In the genomic region with DNA sequence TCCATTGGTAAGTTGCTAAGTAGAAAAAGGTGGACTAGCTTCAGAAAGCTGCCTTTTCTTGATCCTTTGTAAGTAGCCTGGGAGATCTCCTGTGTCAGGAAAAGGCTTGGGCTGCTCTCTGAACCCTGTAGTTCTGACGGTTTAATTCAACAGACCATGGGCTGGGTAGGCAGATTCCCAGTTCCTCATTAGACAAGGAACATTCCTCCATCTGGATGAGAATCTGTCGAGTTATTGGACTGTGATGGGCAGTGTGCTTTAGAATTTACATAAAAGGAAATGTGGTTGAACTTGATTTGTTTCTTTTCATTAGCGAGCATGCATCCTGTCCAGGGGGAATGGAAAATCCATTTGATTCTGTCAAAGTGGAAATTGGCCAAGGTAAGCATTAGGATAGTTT, we compare ENCODE assay signal across 27 mouse cellular contexts.
DNase-seq lines count a peak whose midpoint lies in the region; ATAC-seq and TF ChIP-seq lines count a peak whose summit lies in the region.
"Had no signal": no experiment of that assay in that cellular context is flagged by ENCODE, and none has a peak within 500 bp of the region (broad histone marks: within the 10 kb centered on the region; RNA-seq: fewer than 3 reads in every experiment).

No protein-coding gene starts in this region.

- H3K27me3 ChIP-seq in heart, embryonic 15.5 days, result no peaks in the 10 kb centered on the region
- no peaks in the 10 kb centered on the region for H3K27me3 ChIP-seq in heart, adult 2 months (ENCODE audit: control insufficient read depth, insufficient read depth, low read length)
- H3K27me3 ChIP-seq in kidney, embryonic 14.5 days (ENCODE audit: control insufficient read depth, insufficient read depth, low read length), result no peaks in the 10 kb centered on the region
- H3K27me3 ChIP-seq: forebrain, embryonic 13.5 days; heart, embryonic 12.5 days had no signal

- intact Hi-C loops in heart, postnatal 10 days (cut with DNase I), result no loop called here
- intact Hi-C loops in heart, adult 2 months (cut with DNase I), result no loop called here

- 0 out of 2 replicates have a peak, but pooled peaks have one; percentile 4 for ATAC-seq in heart, embryonic 15.5 days (replicated peaks; ENCODE audit: insufficient number of reproducible peaks, insufficient read depth, low FRiP score, low read depth)
- ATAC-seq in kidney, embryonic 14.5 days (ENCODE audit: low FRiP score, low TSS enrichment), result no peak
- ATAC-seq: activated CD4-positive, CD25-positive, alpha-beta regulatory T cell, adult 4 months; CD4-positive, CD25-positive, alpha-beta regulatory T cell, adult 4 months; forebrain, embryonic 13.5 days; forebrain, embryonic 16.5 days; hindbrain, postnatal 0 days; inflammation-experienced regulatory T-cells, adult 6 months; intestine, embryonic 16.5 days had no signal

- 0 out of 2 replicates have a peak overlapping the region, but pooled peaks have one; percentile 0 for H3K27ac ChIP-seq in heart, embryonic 15.5 days
- H3K27ac ChIP-seq in heart, adult 2 months, result no peak overlapping the region; the same call in 1 of the 2 replicates
- H3K27ac ChIP-seq in kidney, embryonic 14.5 days (ENCODE audit: low read depth, low read length), result no peak overlapping the region
- H3K27ac ChIP-seq: forebrain, embryonic 10.5 days; forebrain, embryonic 13.5 days; hindbrain, embryonic 14.5 days; hindbrain, postnatal 0 days had no signal

- H3K4me2 ChIP-seq in heart, embryonic 15.5 days, result no peak overlapping the region
- no peak overlapping the region for H3K4me2 ChIP-seq in kidney, embryonic 14.5 days (replicated peaks; ENCODE audit: low read depth, low read length)
- H3K4me2 ChIP-seq: forebrain, embryonic 13.5 days; heart, embryonic 12.5 days; hindbrain, embryonic 14.5 days had no signal

- no peak for TF ChIP-seq CTCF in heart, adult 2 months (IDR thresholded peaks at IDR 0.05)

- WGBS in heart, embryonic 15.5 days, result 53% methylated on average over 3 of the region's 3 CpGs
- 50% methylated on average over 3 of the region's 3 CpGs for WGBS in heart, adult 2 months
- 67% methylated on average over 3 of the region's 3 CpGs for WGBS in kidney, embryonic 14.5 days

- TF ChIP-seq POLR2A in heart, adult 2 months (IDR thresholded peaks at IDR 0.05; ENCODE audit: insufficient read depth, low read depth, low read length), result no peak

- H3K9ac ChIP-seq in heart, embryonic 15.5 days, result no peak overlapping the region
- no peak overlapping the region for H3K9ac ChIP-seq in heart, adult 2 months (ENCODE audit: low read depth, low read length)
- H3K9ac ChIP-seq in kidney, embryonic 14.5 days (ENCODE audit: low read depth, low read length), result no peak overlapping the region
- H3K9ac ChIP-seq: forebrain, embryonic 13.5 days; heart, embryonic 12.5 days; hindbrain, embryonic 14.5 days had no signal

- no peak for TF ChIP-seq EP300 in heart, adult 2 months (IDR thresholded peaks at IDR 0.05; ENCODE audit: insufficient read depth, low read depth, low read length)

- H3K9me3 ChIP-seq in heart, embryonic 15.5 days (replicated peaks), result no peaks in the 10 kb centered on the region
- H3K9me3 ChIP-seq in kidney, embryonic 14.5 days (ENCODE audit: control insufficient read depth, low read length), result no peaks in the 10 kb centered on the region
- H3K9me3 ChIP-seq: forebrain, embryonic 10.5 days; forebrain, embryonic 13.5 days; heart, embryonic 12.5 days had no signal

- H3K4me3 ChIP-seq in heart, embryonic 15.5 days, result no peak overlapping the region
- H3K4me3 ChIP-seq in heart, adult 2 months, result no peak overlapping the region
- no peak overlapping the region for H3K4me3 ChIP-seq in kidney, embryonic 14.5 days (ENCODE audit: low read length)
- H3K4me3 ChIP-seq: forebrain, embryonic 10.5 days; forebrain, embryonic 13.5 days; heart, embryonic 12.5 days had no signal

- peak; percentile 1 to 4 for DNase-seq in heart, adult 9 months (ENCODE audit: low spot score in 2 of 2)
- no peak for DNase-seq in heart, postnatal 10 days
- no peak for DNase-seq in heart, adult 2 months
- peak; percentile 34 for DNase-seq in layer of hippocampus, adult 9-11 months
- DNase-seq in layer of hippocampus, adult 8-10 months (ENCODE audit: low spot score in 2 of 2), result no peak
- DNase-seq: adrenal gland, postnatal 10 days; adrenal gland, postnatal 36 days; cerebellum, adult 11 months; cerebellum, adult 8-10 months; cerebellum, postnatal 14 days; gastrocnemius, postnatal 10 days; gastrocnemius, postnatal 36 days; heart, postnatal 4 days; kidney, adult 18-20 months; kidney, adult 9 months had no signal

- no peaks in the 10 kb centered on the region for H3K79me2 ChIP-seq in heart, adult 2 months (replicated peaks; ENCODE audit: control insufficient read depth, insufficient read depth, low read length)

- no peaks in the 10 kb centered on the region for H3K4me1 ChIP-seq in heart, embryonic 15.5 days (replicated peaks)
- peaks cover 1% of the 10 kb centered on the region for H3K4me1 ChIP-seq in heart, adult 2 months (ENCODE audit: control insufficient read depth, insufficient read depth, low read length)
- no peaks in the 10 kb centered on the region for H3K4me1 ChIP-seq in kidney, embryonic 14.5 days (ENCODE audit: control insufficient read depth, insufficient read depth, low read length)
- H3K4me1 ChIP-seq: forebrain, embryonic 10.5 days; forebrain, embryonic 13.5 days; heart, embryonic 12.5 days had no signal

- no peaks in the 10 kb centered on the region for H3K36me3 ChIP-seq in heart, embryonic 15.5 days
- H3K36me3 ChIP-seq in heart, adult 2 months (ENCODE audit: control insufficient read depth, insufficient read depth, low read length), result no peaks in the 10 kb centered on the region
- no peaks in the 10 kb centered on the region for H3K36me3 ChIP-seq in kidney, embryonic 14.5 days (ENCODE audit: control insufficient read depth, insufficient read depth, low read length)
- H3K36me3 ChIP-seq: forebrain, embryonic 10.5 days; heart, embryonic 12.5 days had no signal

Comparison
In these comparisons a context has a peak if more than half of its experiments do, and no peak if none do; other contexts are left out.
1. DNase-seq: peak in heart, adult 9 months (2 of 2) and layer of hippocampus, adult 9-11 months (single experiment); none in heart, postnatal 10 days (0 of 2), heart, adult 2 months (0 of 2) and layer of hippocampus, adult 8-10 months (0 of 2).